ENCODE assay signal across 23 mouse cellular contexts in the genomic region with DNA sequence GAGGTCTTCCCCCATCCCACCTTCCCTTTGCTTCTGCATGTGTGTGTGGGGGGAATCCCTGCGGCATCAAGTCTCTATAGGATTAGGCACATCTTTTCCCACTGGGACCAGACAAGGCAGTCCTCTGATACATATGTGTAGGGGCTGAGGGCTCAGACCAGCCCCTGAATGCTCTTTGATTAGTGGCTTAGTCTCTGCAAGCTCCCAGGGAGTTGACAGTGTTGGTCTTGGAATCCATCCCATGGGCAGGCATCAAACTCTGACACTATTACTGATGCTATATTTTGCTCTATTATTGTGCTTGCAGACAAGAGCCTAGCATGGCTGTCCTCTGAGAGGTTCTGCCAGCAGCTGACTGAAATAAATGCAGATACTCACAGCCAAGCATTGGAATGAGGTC.
"Had no signal": no experiment of that assay in that cellular context is flagged by ENCODE, and none has a peak within 500 bp of the region (broad histone marks: within the 10 kb centered on the region; RNA-seq: fewer than 3 reads in every experiment).

No protein-coding gene starts in this region.

- H3K9me3 ChIP-seq: heart, embryonic 10.5 days; heart, embryonic 12.5 days; hindbrain, embryonic 13.5 days; hindbrain, embryonic 15.5 days; limb, embryonic 13.5 days; limb, embryonic 15.5 days; liver, embryonic 12.5 days had no signal

- ATAC-seq: forebrain, postnatal 0 days; hindbrain, postnatal 0 days; intestine, embryonic 16.5 days; liver, embryonic 12.5 days had no signal

- H3K27ac ChIP-seq: heart, embryonic 10.5 days; hindbrain, embryonic 13.5 days; hindbrain, embryonic 15.5 days; hindbrain, postnatal 0 days; kidney, postnatal 0 days; limb, embryonic 13.5 days; limb, embryonic 15.5 days; liver, embryonic 12.5 days; liver, embryonic 14.5 days had no signal

- DNase-seq: forebrain, postnatal 0 days; gastrocnemius, postnatal 14 days; gastrocnemius, postnatal 36 days; heart, adult 18-20 months; heart, postnatal 14 days; heart, postnatal 36 days; kidney, adult 8-10 months; kidney, postnatal 14 days; kidney, postnatal 36 days; layer of hippocampus, adult 9-11 months; layer of hippocampus, postnatal 36 days; left cerebral cortex, postnatal 4 days had no signal

- H3K9ac ChIP-seq: forebrain, postnatal 0 days; heart, embryonic 12.5 days; hindbrain, embryonic 13.5 days; hindbrain, embryonic 15.5 days; limb, embryonic 13.5 days; limb, embryonic 15.5 days; liver, embryonic 12.5 days; liver, embryonic 14.5 days had no signal

- H3K4me2 ChIP-seq: heart, embryonic 12.5 days; hindbrain, embryonic 13.5 days; hindbrain, embryonic 15.5 days; limb, embryonic 13.5 days; limb, embryonic 15.5 days; liver, embryonic 12.5 days had no signal

- H3K36me3 ChIP-seq: heart, embryonic 10.5 days; heart, embryonic 12.5 days; hindbrain, embryonic 13.5 days; hindbrain, embryonic 15.5 days; limb, embryonic 13.5 days; limb, embryonic 15.5 days; liver, embryonic 12.5 days had no signal

- H3K4me3 ChIP-seq: heart, embryonic 10.5 days; heart, embryonic 12.5 days; hindbrain, embryonic 13.5 days; hindbrain, embryonic 15.5 days; limb, embryonic 13.5 days; limb, embryonic 15.5 days; liver, embryonic 12.5 days had no signal

- H3K4me1 ChIP-seq: heart, embryonic 10.5 days; heart, embryonic 12.5 days; hindbrain, embryonic 13.5 days; hindbrain, embryonic 15.5 days; limb, embryonic 13.5 days; limb, embryonic 15.5 days; liver, embryonic 12.5 days had no signal

- H3K27me3 ChIP-seq: heart, embryonic 12.5 days; hindbrain, embryonic 13.5 days; hindbrain, embryonic 15.5 days; limb, embryonic 13.5 days; limb, embryonic 15.5 days; liver, embryonic 12.5 days had no signal
